Mouse (Mus musculus) granulocyte monocyte progenitor cell, adult 5-6 weeks (primary cell): Measurements from ENCODE around the gene Htr3a. TPM values are rescaled to one million over a fixed set of nuclear protein-coding genes. Genes with fewer than 3 reads are reported as not detected.

Experiments used
- ATAC-seq: replicated peaks from 2 replicates; pipeline ENCODE4 v1.8.0; 2016; ENCODE audit warnings: mild to moderate bottlenecking, moderate TSS enrichment, inconsistent platforms; ENCODE audit not compliant: poor library complexity, severe bottlenecking
- total RNA-seq, 2 experiments: library from RNA; stranded (forward) in 1 of 2; stranded (reverse) in 1 of 2; fragments of 200-712, 200-1000 nt in 1 of 2; fragments of >200 nt in 1 of 2; fragmentation: Nextera tagmentation in 1 of 2; gene quantifications; 2 replicates each; pipeline ENCODE4 v1.2.3; 2014 to 2017

Gene Htr3a
- total RNA-seq, 2 experiments from 2014 or later: not detected

GRCm38 (mm10) chr9:48856240-48856639, 54.7 kb downstream of the Htr3a start:
- ATAC-seq: no peak

GRCm38 (mm10) chr9:48849531-48849930, 61.4 kb downstream of the Htr3a start:
- no peak for ATAC-seq

Other genes with a start within 250 kb of the Htr3a start
- 6.3 and 10.0 TPM in 2 replicates for gene Zbtb16, start 74.9 kb downstream of the Htr3a start, total RNA-seq (2014; fragmentation: Nextera tagmentation)
- 7.0 and 10.1 TPM in 2 replicates for gene Zbtb16, start 74.9 kb downstream of the Htr3a start, total RNA-seq (2017)
- not detected in 2 replicates for gene Htr3b, start 53.9 kb upstream of the Htr3a start, total RNA-seq (2014; fragmentation: Nextera tagmentation)
- gene Htr3b, start 53.9 kb upstream of the Htr3a start, total RNA-seq (2017): not detected in 2 replicates
- gene Usp28, start 74.3 kb upstream of the Htr3a start, total RNA-seq (2014; fragmentation: Nextera tagmentation): 16.5 and 17.2 TPM in 2 replicates
- gene Usp28, start 74.3 kb upstream of the Htr3a start, total RNA-seq (2017): 10.0 and 17.4 TPM in 2 replicates
- 20.3 and 37.4 TPM in 2 replicates for gene Zw10, start 144.5 kb upstream of the Htr3a start, total RNA-seq (2014; fragmentation: Nextera tagmentation)
- gene Zw10, start 144.5 kb upstream of the Htr3a start, total RNA-seq (2017): 19.8 and 34.0 TPM in 2 replicates
- gene Tmprss5, start 170.2 kb upstream of the Htr3a start, total RNA-seq (2014; fragmentation: Nextera tagmentation): not detected in 2 replicates
- not detected in 2 replicates for gene Tmprss5, start 170.2 kb upstream of the Htr3a start, total RNA-seq (2017)